Mouse (Mus musculus) ovary, postnatal 36 days (tissue): ENCODE measurements around the gene Agap1.

ENCODE experiments used
- DNase-seq: peaks from one replicate; pipeline ENCODE4 v3.0.0; 2022; ENCODE audit warnings: low spot score, mixed read lengths

Gene Agap1

DNA sequence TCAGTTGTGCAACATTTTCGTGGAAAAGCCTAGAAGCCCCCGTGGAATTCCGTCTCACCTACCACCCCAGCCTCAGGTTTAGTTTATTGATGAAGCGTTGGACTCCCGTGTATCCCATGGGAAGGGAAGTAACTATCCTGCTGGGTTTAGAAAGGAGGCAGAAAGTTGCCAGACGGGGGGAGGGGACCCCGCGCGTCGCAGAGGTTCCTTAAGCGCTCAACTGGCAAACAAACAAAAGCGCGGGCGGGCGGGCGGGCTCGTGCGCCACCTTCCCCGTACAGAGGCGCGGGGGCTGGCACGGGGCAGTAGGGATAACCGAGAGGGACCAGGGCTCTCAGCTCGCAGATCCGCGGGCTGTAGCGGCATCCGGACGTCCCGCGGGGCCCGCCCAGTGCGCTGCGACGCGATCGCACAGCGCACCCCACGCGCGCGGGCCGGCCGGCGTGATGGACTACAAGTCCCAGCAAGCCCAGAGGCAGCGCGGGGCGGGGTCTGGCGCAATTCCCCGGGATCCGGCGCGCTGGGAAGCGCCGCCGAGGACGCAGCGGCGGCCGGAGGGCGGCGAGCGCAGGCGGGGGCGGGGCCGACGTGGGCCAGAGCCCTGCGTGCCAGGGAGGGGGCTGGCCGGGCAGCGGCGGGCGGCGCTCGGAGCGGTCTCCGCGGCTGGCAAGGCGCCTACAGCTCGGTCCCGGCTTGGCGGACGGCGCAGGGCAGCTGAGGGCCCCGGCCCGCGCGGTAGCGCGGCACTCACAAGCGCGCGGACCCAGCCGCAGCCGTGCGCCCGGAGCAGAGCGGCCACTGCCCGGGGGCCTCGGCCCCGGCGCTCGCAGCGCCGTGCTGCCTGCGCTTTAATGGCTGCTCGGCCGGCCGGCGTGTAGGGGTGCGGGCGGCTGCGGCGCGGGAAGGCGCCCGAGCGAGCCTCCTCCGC is at the start of gene Agap1:
Agap1 (plus strand) TSS at position 611 of the 928 bp plus-strand sequence.
- peak; percentile 97 for DNase-seq

GRCm38 (mm10) chr1:89405991-89406390 is 48.6 kb upstream of the Agap1 start:
- DNase-seq, result no peak

GRCm38 (mm10) chr1:89407986-89408385 is 46.6 kb upstream of the Agap1 start:
- DNase-seq, result no peak

DNA sequence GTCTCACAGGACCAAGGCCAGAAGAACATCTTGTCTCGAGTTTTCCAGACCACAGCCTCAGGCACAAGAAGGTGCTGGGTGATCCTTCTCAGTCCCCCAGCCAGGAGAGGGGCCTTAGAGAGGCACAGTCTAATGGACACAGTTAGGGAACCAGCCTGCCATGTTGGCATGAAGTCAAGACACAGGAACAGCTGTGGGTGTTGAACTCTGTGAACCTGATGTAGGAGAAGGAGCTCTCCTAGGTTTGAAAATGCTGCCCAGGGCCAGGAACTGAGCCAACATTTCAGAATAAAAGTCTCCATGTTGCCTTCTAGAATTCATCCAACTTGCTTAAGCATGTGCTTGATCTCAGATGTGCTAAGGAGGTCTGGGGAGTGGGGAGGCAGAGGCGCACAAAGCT is 41.5 kb upstream of the Agap1 start:
- DNase-seq, result no peak

DNA sequence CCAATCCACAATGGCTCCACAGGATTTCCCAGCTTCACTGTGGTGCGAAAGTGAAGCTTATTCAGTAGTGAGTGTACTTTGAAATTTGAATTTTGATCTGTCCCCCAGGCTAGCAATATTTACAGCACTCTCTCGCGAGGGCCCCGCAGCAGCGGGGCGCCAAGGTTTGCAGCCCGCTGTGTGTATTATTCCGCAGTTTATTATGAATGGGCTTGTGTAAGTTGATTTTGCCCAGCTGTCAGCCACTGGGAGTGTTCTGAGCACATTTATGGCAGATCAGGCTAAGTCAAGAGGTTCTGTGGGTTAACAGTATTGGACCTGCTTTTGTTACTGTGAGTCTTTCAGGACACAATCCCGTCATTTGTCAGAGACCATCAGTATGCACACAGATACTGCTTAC is 40.0 kb upstream of the Agap1 start:
- no peak for DNase-seq

GRCm38 (mm10) chr1:89416929-89417328 is 37.7 kb upstream of the Agap1 start:
- no peak for DNase-seq

DNA sequence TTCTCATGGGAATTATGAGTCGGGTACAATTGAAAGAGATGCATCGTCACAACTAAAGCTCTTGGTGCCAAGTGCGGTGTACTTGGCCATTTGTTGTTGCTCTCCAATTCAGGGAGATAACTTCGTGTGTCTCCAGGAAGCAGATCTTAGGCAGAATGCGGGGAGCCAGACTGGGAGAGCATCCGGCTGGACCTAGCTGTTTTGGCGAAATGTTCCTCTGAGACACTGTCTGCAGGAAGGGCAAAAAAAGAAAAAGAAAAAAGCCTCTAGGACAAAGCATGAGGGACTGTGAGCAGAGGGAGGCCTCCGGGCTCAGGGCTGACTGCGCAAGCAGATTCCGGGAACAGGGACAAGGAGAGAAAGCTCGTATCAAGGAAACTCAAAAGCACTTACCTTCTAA is 34.0 kb upstream of the Agap1 start:
- no peak for DNase-seq

DNA sequence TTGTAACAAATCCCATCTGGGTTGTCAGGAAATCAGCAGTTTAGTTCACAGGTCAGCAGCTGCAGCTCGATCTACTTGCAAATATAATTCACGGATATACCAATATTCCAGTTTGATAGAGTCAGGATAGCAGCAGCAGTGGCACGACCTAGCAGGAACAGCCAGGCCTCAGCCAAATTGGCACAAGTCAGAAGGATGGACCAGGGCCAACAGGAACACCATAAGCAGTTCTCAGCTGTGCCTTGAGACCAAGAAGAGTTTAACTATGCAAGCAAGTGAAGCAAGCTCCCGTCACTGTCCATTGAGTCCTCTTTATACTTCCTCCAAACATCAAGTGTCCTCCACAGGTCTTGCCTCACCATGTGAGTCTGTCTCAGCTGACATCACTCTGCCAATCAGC is 33.2 kb upstream of the Agap1 start:
- peak; percentile 10 for DNase-seq

- peak; percentile 12 for DNase-seq
These were observed 30.0 kb upstream of the Agap1 start for GRCm38 (mm10) chr1:89424563-89424962.

DNA sequence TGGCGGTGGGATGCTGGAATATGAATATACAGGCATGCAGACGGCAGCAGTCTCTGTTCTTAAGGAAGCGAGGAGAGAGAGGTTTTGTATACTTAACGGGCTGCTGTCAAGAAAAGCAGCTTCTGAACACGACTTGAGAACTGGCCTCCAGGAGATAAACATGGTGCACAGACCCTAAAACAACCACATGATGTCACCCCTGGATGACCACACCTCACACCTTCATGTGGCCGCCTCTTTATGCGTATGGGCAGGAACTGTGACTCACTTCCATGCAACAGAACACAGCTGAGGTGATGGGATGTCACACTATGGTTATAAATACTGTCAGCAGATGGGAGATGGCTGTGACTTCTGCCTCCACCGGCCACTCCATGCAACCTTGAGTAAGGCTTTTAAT is 28.5 kb upstream of the Agap1 start:
- DNase-seq, result no peak

- DNase-seq, result no peak
These were observed 25.9 kb upstream of the Agap1 start for GRCm38 (mm10) chr1:89428671-89429070.

GRCm38 (mm10) chr1:89429946-89430640 is 24.5 kb upstream of the Agap1 start:
- no peak for DNase-seq

- DNase-seq, result no peak
These were observed 15.3 kb upstream of the Agap1 start for GRCm38 (mm10) chr1:89439351-89439750.

GRCm38 (mm10) chr1:89441236-89441897 is 13.2 kb upstream of the Agap1 start:
- no peak for DNase-seq

- DNase-seq, result no peak
These were observed 11.1 kb upstream of the Agap1 start for GRCm38 (mm10) chr1:89443512-89443911.

GRCm38 (mm10) chr1:89444014-89444413 is 10.6 kb upstream of the Agap1 start:
- DNase-seq, result no peak

DNA sequence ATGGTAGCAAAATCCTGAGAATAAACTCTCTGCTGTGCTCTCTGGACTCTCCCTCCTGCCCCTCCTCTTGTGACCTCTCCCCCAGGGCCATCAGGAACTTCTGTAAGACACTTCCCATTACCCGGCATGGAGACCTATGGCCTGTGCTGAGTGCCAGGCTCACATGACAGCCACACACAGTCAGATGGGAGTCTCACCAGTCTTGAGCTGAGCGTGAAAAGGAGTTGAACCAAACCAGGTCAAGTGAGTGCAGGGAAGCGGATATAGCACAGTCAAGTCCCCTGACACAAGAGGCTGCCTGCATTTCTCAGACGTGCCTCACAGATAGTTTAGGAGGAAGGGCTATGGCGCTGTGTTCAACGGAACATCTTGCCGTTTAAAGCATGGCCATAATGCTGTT is 4.5 kb upstream of the Agap1 start:
- no peak for DNase-seq

- DNase-seq, result no peak
These were observed 2.5 kb upstream of the Agap1 start for GRCm38 (mm10) chr1:89452138-89452537.

GRCm38 (mm10) chr1:89453666-89454065 is 940 bp upstream of the Agap1 start:
- no peak for DNase-seq

GRCm38 (mm10) chr1:89455421-89456091 is 950 bp downstream of the Agap1 start:
- peak; percentile 54 for DNase-seq

DNA sequence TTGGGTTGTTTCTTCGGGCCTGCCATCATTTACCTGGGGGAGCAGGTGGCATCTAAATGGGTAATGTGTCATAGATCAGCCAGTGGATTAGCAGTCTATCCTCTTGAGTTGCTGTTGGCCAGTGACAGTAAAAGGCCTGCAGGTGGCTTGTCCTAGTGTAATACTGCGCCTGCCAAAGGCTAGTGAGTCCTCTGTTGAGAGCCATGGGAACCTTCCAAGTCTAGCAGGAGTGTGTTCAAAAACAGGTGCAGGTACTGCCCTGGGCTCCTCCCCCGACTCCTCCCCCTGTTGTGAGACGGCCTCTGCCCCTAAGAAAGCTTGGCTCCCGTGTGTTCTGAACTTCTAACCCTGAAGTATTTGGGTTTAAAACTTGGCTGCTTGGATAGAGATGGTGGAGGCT is 1.9 kb downstream of the Agap1 start:
- DNase-seq, result no peak
